Mouse (Mus musculus) bone marrow, adult 2 months (tissue): ENCODE results near the gene Ric8a.

Experiments used
- CTCF ChIP-seq: fragments of 200-500 bp; IDR thresholded peaks from 2 replicates; pipeline ENCODE4 v1.5.1; 2011; ENCODE audit warnings: low read length, control low read depth; ENCODE audit not compliant: control insufficient read depth, insufficient read depth
- POLR2A ChIP-seq: fragments of 200-500 bp; IDR thresholded peaks from 2 replicates; pipeline ENCODE4 v1.6.1; 2011; ENCODE audit warnings: low read depth, mild to moderate bottlenecking, control low read depth, low read length, borderline replicate concordance; ENCODE audit not compliant: control insufficient read depth

DNA sequence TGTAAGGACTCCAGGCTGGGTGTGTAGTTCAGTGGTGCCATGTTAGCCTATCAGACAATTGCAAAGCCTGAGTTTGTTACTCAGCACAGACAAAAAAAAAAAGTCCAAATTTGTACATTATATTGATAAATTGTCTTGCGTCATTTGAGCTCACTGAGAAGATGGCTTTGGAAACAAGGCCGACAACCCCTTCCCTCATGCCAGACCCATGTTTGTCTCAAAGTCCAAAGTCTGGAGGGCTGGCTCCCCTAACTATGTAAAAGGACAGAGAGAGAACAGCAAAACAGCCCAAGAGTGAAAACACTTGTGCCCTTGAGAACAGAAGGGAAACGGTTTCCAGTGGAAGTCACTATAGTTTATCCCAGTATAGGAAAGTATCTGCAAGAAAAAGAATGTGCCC lies 23.7 kb downstream of the Ric8a start:
- TF ChIP-seq CTCF (no peak), POLR2A (no peak)
